Mouse (Mus musculus) bone marrow, adult 2 months (tissue): ENCODE results near the gene Clrn1.

Source experiments
- CTCF ChIP-seq: fragments of 200-500 bp; IDR thresholded peaks from 2 replicates; pipeline ENCODE4 v1.5.1; 2011; ENCODE audit warnings: low read length, control low read depth; ENCODE audit not compliant: control insufficient read depth, insufficient read depth
- POLR2A ChIP-seq: fragments of 200-500 bp; IDR thresholded peaks from 2 replicates; pipeline ENCODE4 v1.6.1; 2011; ENCODE audit warnings: low read depth, mild to moderate bottlenecking, control low read depth, low read length, borderline replicate concordance; ENCODE audit not compliant: control insufficient read depth

DNA sequence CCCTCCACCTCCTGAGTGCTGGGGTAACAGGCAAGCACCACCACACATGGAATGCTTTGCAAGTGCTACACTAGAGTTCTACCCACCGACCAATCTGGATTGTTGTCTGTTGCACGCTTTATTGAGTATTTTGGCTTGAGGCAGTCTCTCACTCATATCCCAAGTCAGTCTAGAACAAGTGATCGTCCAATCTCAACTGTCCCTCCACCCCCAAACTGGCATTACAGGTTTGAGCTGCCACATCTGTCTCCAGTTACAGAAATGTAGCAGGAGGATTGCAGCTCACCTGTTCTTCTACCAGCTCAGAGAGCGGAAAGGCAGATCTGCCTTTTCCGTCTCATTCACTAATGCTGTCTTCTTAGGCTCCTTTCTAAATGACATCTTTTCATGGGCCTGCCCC lies 10.0 kb upstream of the Clrn1 start:
- TF ChIP-seq CTCF, result no peak
- no peak for TF ChIP-seq POLR2A
